Mouse (Mus musculus): ENCODE results near the gene Ankrd23.
"Not testable (repeated sequence)": the region's sequence is repeated elsewhere in the genome, so short reads cannot be mapped to it uniquely, and the experiment has no call there.

The Ankrd23 gene

GRCm38 (mm10) chr1:36536783-36537182 is at the start of gene Ankrd23:
Ankrd23 (minus strand) TSS chr1:36536883.
- in situ Hi-C loops (cut with MboI; ENCODE audit: low sequenced_read_pairs): not testable (repeated sequence)

GRCm38 (mm10) chr1:36586288-36586687 is 49.6 kb upstream of the Ankrd23 start:
- in situ Hi-C loops (cut with MboI; ENCODE audit: low sequenced_read_pairs): no loop called here

- in situ Hi-C loops (cut with MboI; ENCODE audit: low sequenced_read_pairs): no loop called here
Observed at GRCm38 (mm10) chr1:36583408-36584116, 46.9 kb upstream of the Ankrd23 start.

- in situ Hi-C loops (cut with MboI; ENCODE audit: low sequenced_read_pairs): no loop called here
Observed at GRCm38 (mm10) chr1:36582211-36582610, 45.5 kb upstream of the Ankrd23 start.

GRCm38 (mm10) chr1:36581260-36581659 is 44.6 kb upstream of the Ankrd23 start:
- in situ Hi-C loops (cut with MboI; ENCODE audit: low sequenced_read_pairs): no loop called here

GRCm38 (mm10) chr1:36580384-36581207 is 43.9 kb upstream of the Ankrd23 start:
- in situ Hi-C loops (cut with MboI; ENCODE audit: low sequenced_read_pairs): no loop called here

GRCm38 (mm10) chr1:36579974-36580383 is 43.3 kb upstream of the Ankrd23 start:
- in situ Hi-C loops (cut with MboI; ENCODE audit: low sequenced_read_pairs): no loop called here

GRCm38 (mm10) chr1:36576991-36577675 is 40.5 kb upstream of the Ankrd23 start:
- in situ Hi-C loops (cut with MboI; ENCODE audit: low sequenced_read_pairs): no loop called here

- in situ Hi-C loops (cut with MboI; ENCODE audit: low sequenced_read_pairs): no loop called here
Observed at GRCm38 (mm10) chr1:36575347-36575746, 38.7 kb upstream of the Ankrd23 start.

GRCm38 (mm10) chr1:36574196-36574955 is 37.7 kb upstream of the Ankrd23 start:
- in situ Hi-C loops (cut with MboI; ENCODE audit: low sequenced_read_pairs): no loop called here

GRCm38 (mm10) chr1:36573524-36573923 is 36.8 kb upstream of the Ankrd23 start:
- in situ Hi-C loops (cut with MboI; ENCODE audit: low sequenced_read_pairs): no loop called here

GRCm38 (mm10) chr1:36572709-36573108 is 36.0 kb upstream of the Ankrd23 start:
- in situ Hi-C loops (cut with MboI; ENCODE audit: low sequenced_read_pairs): no loop called here

GRCm38 (mm10) chr1:36572140-36572700 is 35.5 kb upstream of the Ankrd23 start:
- in situ Hi-C loops (cut with MboI; ENCODE audit: low sequenced_read_pairs): no loop called here

GRCm38 (mm10) chr1:36571627-36572026 is 34.9 kb upstream of the Ankrd23 start:
- in situ Hi-C loops (cut with MboI; ENCODE audit: low sequenced_read_pairs): no loop called here

- in situ Hi-C loops (cut with MboI; ENCODE audit: low sequenced_read_pairs): no loop called here
Observed at GRCm38 (mm10) chr1:36570320-36570719, 33.6 kb upstream of the Ankrd23 start.

- in situ Hi-C loops (cut with MboI; ENCODE audit: low sequenced_read_pairs): no loop called here
Observed at GRCm38 (mm10) chr1:36569694-36570276, 33.1 kb upstream of the Ankrd23 start.

GRCm38 (mm10) chr1:36568776-36569175 is 32.1 kb upstream of the Ankrd23 start:
- in situ Hi-C loops (cut with MboI; ENCODE audit: low sequenced_read_pairs): no loop called here

GRCm38 (mm10) chr1:36567818-36568603 is 31.3 kb upstream of the Ankrd23 start:
- in situ Hi-C loops (cut with MboI; ENCODE audit: low sequenced_read_pairs): no loop called here

GRCm38 (mm10) chr1:36566425-36566824 is 29.7 kb upstream of the Ankrd23 start:
- in situ Hi-C loops (cut with MboI; ENCODE audit: low sequenced_read_pairs): no loop called here
